Mouse (Mus musculus): Measurements from ENCODE around the gene Dhrs7b.

DNA sequence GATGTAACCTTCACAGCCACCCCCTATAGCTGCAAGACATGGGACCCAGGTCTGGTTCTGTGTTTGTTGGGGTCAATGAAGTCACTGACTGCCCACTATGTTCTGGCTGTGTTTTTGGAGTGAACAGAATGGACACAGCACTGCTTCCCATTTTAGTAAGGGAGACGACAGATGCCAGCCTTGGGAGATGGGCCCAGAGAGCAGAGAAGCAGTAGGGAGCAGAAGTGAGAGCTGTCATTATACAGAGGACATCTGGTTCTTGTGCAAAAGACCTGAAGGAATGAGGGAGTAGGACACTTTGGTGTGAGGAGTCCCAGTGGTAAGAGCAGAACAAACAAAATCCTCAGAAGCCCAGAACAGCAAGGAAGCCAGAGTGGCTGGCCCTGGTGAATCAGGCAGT is 79.2 kb downstream of the Dhrs7b start:
- TF ChIP-seq POLR2A (IDR thresholded peaks at IDR 0.05; ENCODE audit: insufficient read depth, low read depth, low read length), result no peak
- TF ChIP-seq CTCF (IDR thresholded peaks at IDR 0.05; ENCODE audit: insufficient read depth, low read depth, low read length), result no peak
